Mouse (Mus musculus): Measurements from ENCODE around the gene Il1f9.
"Not testable (repeated sequence)": the region's sequence is repeated elsewhere in the genome, so short reads cannot be mapped to it uniquely, and the experiment has no call there.

Il1f9 gene

DNA sequence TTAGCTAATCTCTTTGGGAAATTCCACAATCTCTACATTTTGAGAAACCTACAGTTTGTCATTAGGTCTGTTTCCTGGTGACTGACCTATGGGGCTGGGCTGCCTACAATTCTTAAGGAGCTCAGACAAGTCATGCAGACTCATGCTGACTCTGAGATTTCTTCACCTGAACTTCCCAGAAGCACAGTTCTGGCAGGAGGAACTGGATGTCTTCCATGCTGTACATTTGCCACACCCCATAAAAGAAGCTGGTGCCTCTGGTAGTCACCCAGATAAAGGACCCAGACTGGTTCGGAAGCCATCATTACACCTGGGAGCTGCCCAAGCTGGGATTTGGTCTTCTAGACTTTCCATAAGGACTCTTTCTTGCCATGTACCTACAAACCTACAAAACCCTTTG is at the start of gene Il1f9:
Gene Il1f9 (plus strand): TSS at position 301 of the 400 bp plus-strand sequence.
- no peak for DNase-seq (ENCODE audit: low read depth, low spot score)

GRCm38 (mm10) chr2:24152861-24153260 is 33.4 kb upstream of the Il1f9 start, which contains the start of gene Il1f8:
Gene Il1f8, plus strand, starts transcription at chr2:24153161.
- DNase-seq (ENCODE audit: low read depth, low spot score): no peak

- not testable (repeated sequence) for DNase-seq (ENCODE audit: low read depth, low spot score)
Measured at GRCm38 (mm10) chr2:24181683-24182331, 4.5 kb upstream of the Il1f9 start.

DNA sequence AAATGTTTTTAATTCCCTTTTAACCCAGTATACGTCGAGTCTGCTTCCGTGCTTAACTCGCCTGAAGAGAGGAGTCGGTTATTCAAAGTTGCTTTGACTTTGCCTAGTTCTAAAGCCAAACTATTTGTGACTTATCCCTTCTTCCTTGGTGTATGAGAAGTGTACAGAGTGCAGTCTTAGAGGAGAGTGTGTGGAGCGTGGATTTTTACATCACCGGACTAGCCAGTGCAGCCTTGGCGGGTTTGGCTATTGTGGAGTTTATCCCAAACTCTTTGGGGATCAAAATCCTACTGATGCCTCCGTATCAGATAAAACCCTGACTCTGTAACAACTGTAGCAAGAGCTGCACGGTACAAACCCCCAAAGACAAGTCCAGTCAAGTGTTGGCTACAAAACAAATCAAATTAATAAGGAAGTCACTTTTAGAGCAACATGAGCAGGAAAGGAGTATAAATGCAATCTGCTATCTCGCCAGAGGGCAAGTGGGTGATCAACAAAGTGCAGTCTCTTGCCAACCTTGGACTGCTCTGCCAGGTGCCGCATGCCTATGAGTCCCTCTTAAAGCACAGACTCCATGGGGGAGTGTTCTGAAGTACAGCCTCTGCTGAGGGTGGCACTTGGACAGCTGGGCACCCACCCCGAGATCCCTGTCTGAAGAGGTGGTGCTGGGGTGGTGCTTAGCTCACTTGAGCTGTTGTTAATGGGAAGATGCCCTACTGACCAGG is 3.7 kb upstream of the Il1f9 start:
- not testable (repeated sequence) for DNase-seq (ENCODE audit: low read depth, low spot score)

DNA sequence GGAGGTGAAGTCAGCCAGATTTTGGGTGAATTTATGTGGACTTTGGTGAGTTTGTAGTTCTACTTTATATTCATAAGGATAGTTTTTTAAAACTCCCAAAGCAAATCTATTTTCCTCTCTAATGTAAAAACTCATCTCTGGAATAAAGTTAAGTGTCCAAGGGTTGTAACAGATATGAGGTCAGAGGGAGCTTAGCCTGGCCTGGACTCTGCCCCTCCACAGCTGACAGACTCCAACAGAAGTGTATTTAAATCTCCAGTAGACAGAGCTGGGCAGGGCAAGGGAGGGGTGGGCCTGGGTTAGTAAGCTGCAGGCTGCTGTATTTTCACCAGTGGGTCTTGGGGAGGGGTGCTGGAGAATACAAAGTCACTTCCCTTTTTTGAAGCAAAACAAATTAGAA is 2.2 kb upstream of the Il1f9 start:
- not testable (repeated sequence) for DNase-seq (ENCODE audit: low read depth, low spot score)

GRCm38 (mm10) chr2:24187585-24187984 is 1.3 kb downstream of the Il1f9 start:
- DNase-seq (ENCODE audit: low read depth, low spot score): no peak

- no peak for DNase-seq (ENCODE audit: low read depth, low spot score)
Measured at GRCm38 (mm10) chr2:24188189-24188588, 1.9 kb downstream of the Il1f9 start.

GRCm38 (mm10) chr2:24215118-24215517 is 28.8 kb downstream of the Il1f9 start, which contains the start of gene Il1f6:
Gene Il1f6, plus strand, starts transcription at chr2:24215418.
- DNase-seq (ENCODE audit: low read depth, low spot score): no peak

GRCm38 (mm10) chr2:24227191-24227590 is 40.9 kb downstream of the Il1f9 start:
- no peak for DNase-seq (ENCODE audit: low read depth, low spot score)
